Mouse (Mus musculus) neural tube, embryonic 13.5 days (tissue): ENCODE results near the gene Ppp1r15b. TPM values are rescaled to one million over a fixed set of nuclear protein-coding genes. Genes with fewer than 3 reads are reported as not detected.

Source experiments
- ATAC-seq: fragments of 200-750 bp; cut with Nextera tagmentation; 2 replicates; pipeline ENCODE4 v1.8.0; 2017; ENCODE audit warnings: low read depth, mild to moderate bottlenecking, moderate TSS enrichment, moderate library complexity
- H3K27ac ChIP-seq: fragments of 300-500 bp; sonication (generic); replicated peaks from 2 replicates; pipeline ENCODE4 v1.5.1; 2015; ENCODE audit warnings: moderate library complexity, mild to moderate bottlenecking, inconsistent platforms
- H3K27me3 ChIP-seq: fragments of 300-500 bp; sonication (generic); 2 replicates; pipeline ENCODE4 v1.6.1; 2015; ENCODE audit warnings: mild to moderate bottlenecking, inconsistent platforms
- H3K36me3 ChIP-seq: fragments of 300-500 bp; sonication (generic); 2 replicates; pipeline ENCODE4 v1.6.1; 2015; ENCODE audit warnings: mild to moderate bottlenecking, inconsistent platforms
- H3K4me1 ChIP-seq: fragments of 300-500 bp; sonication (generic); replicated peaks from 2 replicates; pipeline ENCODE4 v1.6.1; 2015; ENCODE audit warnings: inconsistent platforms
- H3K4me2 ChIP-seq: fragments of 300-500 bp; sonication (generic); 2 replicates; pipeline ENCODE4 v1.6.1; 2015; ENCODE audit warnings: inconsistent platforms, mild to moderate bottlenecking, moderate library complexity
- H3K4me3 ChIP-seq: fragments of 300-500 bp; sonication (generic); 2 replicates; pipeline ENCODE4 v1.5.1; 2015; ENCODE audit warnings: mild to moderate bottlenecking, inconsistent platforms
- H3K9ac ChIP-seq: fragments of 300-500 bp; sonication (generic); 2 replicates; pipeline ENCODE4 v1.6.1; 2015; ENCODE audit warnings: moderate library complexity, mild to moderate bottlenecking, inconsistent platforms
- H3K9me3 ChIP-seq: fragments of 300-500 bp; sonication (generic); 2 replicates; pipeline ENCODE4 v1.6.1; 2016; ENCODE audit warnings: inconsistent platforms
- WGBS: fragments of 180-500 bp; shearing (Covaris S2); methylation state at CpG from one replicate; pipeline ENCODE4 v1.1.7; 2015; 5-methylcytosine and 5-hydroxymethylcytosine counted together
- polyA plus RNA-seq: library from polyadenylated mRNA; unstranded; fragments of >200 nt; fragmentation: Nextera tagmentation; extraction: Ambion mirVana; gene quantifications from 2 replicates; pipeline ENCODE4 v1.2.1, GENCODE M21; 2015

Gene Ppp1r15b
- polyA plus RNA-seq, 1 experiment from 2014 or later = 27.8 TPM

DNA sequence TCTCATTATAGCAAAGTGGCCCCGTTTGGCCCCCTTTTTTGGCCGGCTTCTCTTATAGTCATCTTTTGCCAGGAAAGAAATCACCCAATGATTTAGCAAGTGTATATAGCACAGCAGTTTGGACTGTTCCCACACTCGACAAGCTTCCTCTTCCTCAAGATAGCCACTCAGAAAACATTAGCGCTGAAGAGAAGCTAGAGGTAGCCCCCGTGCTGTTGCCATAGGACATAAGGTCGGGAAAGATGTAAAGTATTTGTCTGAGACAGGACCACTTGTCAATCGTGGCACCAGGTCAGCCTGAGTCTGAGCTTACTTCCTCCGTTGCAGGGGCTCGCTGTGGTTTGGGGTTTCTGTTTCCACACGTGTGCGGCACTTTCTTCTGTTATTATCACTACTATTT lies 34.2 kb downstream of the Ppp1r15b start:
- Histone ChIP-seq H3K4me2 (no peak overlapping the region), H3K4me3 (no peak overlapping the region), H3K27me3 (peaks cover 88% of the 10 kb centered on the region), H3K9me3 (no peaks in the 10 kb centered on the region), H3K4me1 (peaks cover 21% of the 10 kb centered on the region), H3K27ac (no peak overlapping the region), H3K9ac (no peak overlapping the region), H3K36me3 (no peaks in the 10 kb centered on the region)
- 38% methylated on average over 11 of the region's 11 CpGs for WGBS
- no peak for ATAC-seq

- peaks cover 23% of the 10 kb centered on the region for H3K4me1 ChIP-seq
- no peak overlapping the region for H3K9ac ChIP-seq
- ATAC-seq = no peak
- peaks cover 55% of the 10 kb centered on the region for H3K27me3 ChIP-seq
- no peaks in the 10 kb centered on the region for H3K36me3 ChIP-seq
- H3K4me3 ChIP-seq = no peak overlapping the region
- no peak overlapping the region for H3K27ac ChIP-seq
- H3K9me3 ChIP-seq = no peaks in the 10 kb centered on the region
- 42% methylated on average over 19 of the region's 19 CpGs for WGBS
- H3K4me2 ChIP-seq = 0 out of 2 replicates have a peak overlapping the region, but pooled peaks have one; percentile 5
These were observed 37.5 kb downstream of the Ppp1r15b start for GRCm38 (mm10) chr1:133168318-133169060.

DNA sequence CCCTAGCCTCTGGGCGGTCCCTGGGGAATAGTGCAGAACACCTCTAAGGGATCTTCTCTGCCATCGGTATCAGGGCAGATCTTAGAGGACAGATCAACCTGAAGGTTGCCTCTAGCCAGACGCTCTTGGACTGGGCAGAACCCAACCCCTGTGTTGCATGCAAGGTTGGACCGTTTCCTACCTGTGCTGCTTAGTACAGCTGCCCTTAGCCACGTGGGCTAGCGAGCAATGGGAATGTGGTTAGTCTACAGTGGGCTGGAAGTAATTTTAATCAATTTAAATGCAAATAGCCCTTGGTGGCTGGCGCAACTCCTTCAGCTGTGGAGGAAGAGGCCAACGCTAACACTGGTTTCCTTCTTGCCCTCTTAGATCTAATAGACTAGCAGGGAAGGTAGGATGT lies 39.3 kb downstream of the Ppp1r15b start:
- ATAC-seq = no peak
- H3K27ac ChIP-seq = no peak overlapping the region
- no peaks in the 10 kb centered on the region for H3K9me3 ChIP-seq
- H3K4me1 ChIP-seq = 0 out of 2 replicates have a peak, but pooled peaks cover 9% of the 10 kb centered on the region
- H3K36me3 ChIP-seq = no peaks in the 10 kb centered on the region
- H3K9ac ChIP-seq = no peak overlapping the region
- no peak overlapping the region for H3K4me3 ChIP-seq
- no peak overlapping the region for H3K4me2 ChIP-seq
- peaks cover 38% of the 10 kb centered on the region for H3K27me3 ChIP-seq
- WGBS = 75% methylated on average over 8 of the region's 8 CpGs

GRCm38 (mm10) chr1:133171357-133171756 lies 40.4 kb downstream of the Ppp1r15b start:
- peaks cover 28% of the 10 kb centered on the region for H3K27me3 ChIP-seq
- no peaks in the 10 kb centered on the region for H3K36me3 ChIP-seq
- H3K4me1 ChIP-seq = 0 out of 2 replicates have a peak, but pooled peaks cover 9% of the 10 kb centered on the region
- H3K9me3 ChIP-seq = no peaks in the 10 kb centered on the region
- no peak overlapping the region for H3K9ac ChIP-seq
- H3K27ac ChIP-seq = no peak overlapping the region
- no peak overlapping the region for H3K4me2 ChIP-seq
- no peak for ATAC-seq
- WGBS = 86% methylated on average over 9 of the region's 9 CpGs
- no peak overlapping the region for H3K4me3 ChIP-seq

- Histone ChIP-seq H3K27ac (no peak overlapping the region), H3K4me1 (peaks cover 18% of the 10 kb centered on the region), H3K9ac (no peak overlapping the region), H3K9me3 (no peaks in the 10 kb centered on the region), H3K4me2 (no peak overlapping the region), H3K36me3 (no peaks in the 10 kb centered on the region), H3K4me3 (no peak overlapping the region), H3K27me3 (no peaks in the 10 kb centered on the region)
- no peak for ATAC-seq
- WGBS = 77% methylated on average over 6 of the region's 6 CpGs
These were observed 44.2 kb downstream of the Ppp1r15b start for GRCm38 (mm10) chr1:133175150-133175549.

- H3K9ac ChIP-seq = no peak overlapping the region
- no peak overlapping the region for H3K4me2 ChIP-seq
- no peak overlapping the region for H3K4me3 ChIP-seq
- WGBS = 52% methylated on average over 8 of the region's 8 CpGs
- H3K36me3 ChIP-seq = no peaks in the 10 kb centered on the region
- no peak overlapping the region for H3K27ac ChIP-seq
- H3K4me1 ChIP-seq = peaks cover 29% of the 10 kb centered on the region
- no peaks in the 10 kb centered on the region for H3K27me3 ChIP-seq
- no peak for ATAC-seq
- no peaks in the 10 kb centered on the region for H3K9me3 ChIP-seq
These were observed 46.7 kb downstream of the Ppp1r15b start for GRCm38 (mm10) chr1:133177480-133178172.

DNA sequence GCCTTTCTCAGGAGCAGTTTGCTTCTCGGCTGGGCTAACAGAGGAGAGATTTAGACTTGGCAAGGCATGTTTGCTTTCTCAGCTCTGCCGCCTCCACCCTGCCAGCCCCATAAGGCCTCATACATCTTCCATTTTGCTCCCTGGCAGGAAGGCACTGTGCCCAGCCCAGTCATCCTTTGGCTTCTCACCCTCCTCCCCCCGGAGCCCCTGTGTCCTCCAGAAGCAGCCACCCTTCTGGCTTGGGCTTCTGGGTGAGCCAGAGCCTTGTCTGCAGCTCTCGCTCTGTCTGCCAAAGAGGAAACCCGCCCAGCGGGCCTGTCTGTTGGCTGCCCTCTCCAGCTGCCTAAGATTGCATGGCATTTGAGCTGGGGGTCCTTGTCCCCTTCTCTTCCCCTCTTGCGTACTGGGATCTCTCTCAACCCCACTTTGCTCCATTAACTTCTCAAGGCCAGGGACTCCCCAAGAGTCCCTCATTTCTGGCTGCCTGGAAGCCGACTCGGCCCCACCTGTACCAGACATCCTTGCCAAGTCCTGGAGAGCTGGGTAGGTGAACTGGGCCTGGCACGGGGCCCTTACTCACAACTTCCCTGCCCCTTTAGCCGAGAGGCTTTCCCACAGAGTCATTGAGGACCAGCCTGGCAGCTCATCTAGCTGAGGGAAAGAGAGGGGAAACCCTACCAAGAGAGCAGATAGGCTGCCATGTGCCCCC lies 47.9 kb downstream of the Ppp1r15b start:
- Histone ChIP-seq H3K27ac (peak overlapping the region; percentile 47), H3K9ac (0 out of 2 replicates have a peak overlapping the region, but pooled peaks have one; percentile 8), H3K36me3 (no peaks in the 10 kb centered on the region), H3K27me3 (no peaks in the 10 kb centered on the region), H3K4me1 (peaks cover 42% of the 10 kb centered on the region), H3K9me3 (no peaks in the 10 kb centered on the region), H3K4me3 (no peak overlapping the region), H3K4me2 (no peak overlapping the region)
- WGBS = 78% methylated on average over 11 of the region's 11 CpGs
- no peak for ATAC-seq

- under 1% methylated on average over 31 of the region's 31 CpGs for WGBS
- Histone ChIP-seq H3K9me3 (no peaks in the 10 kb centered on the region), H3K36me3 (no peaks in the 10 kb centered on the region), H3K4me2 (peak overlapping the region; percentile 77), H3K27me3 (no peaks in the 10 kb centered on the region), H3K4me1 (peaks cover 62% of the 10 kb centered on the region), H3K9ac (peak overlapping the region; percentile 89), H3K27ac (peak overlapping the region; percentile 99), H3K4me3 (peak overlapping the region; percentile 55)
- peak; percentile 81 for ATAC-seq
These were observed 50.4 kb downstream of the Ppp1r15b start for GRCm38 (mm10) chr1:133181072-133182015.

DNA sequence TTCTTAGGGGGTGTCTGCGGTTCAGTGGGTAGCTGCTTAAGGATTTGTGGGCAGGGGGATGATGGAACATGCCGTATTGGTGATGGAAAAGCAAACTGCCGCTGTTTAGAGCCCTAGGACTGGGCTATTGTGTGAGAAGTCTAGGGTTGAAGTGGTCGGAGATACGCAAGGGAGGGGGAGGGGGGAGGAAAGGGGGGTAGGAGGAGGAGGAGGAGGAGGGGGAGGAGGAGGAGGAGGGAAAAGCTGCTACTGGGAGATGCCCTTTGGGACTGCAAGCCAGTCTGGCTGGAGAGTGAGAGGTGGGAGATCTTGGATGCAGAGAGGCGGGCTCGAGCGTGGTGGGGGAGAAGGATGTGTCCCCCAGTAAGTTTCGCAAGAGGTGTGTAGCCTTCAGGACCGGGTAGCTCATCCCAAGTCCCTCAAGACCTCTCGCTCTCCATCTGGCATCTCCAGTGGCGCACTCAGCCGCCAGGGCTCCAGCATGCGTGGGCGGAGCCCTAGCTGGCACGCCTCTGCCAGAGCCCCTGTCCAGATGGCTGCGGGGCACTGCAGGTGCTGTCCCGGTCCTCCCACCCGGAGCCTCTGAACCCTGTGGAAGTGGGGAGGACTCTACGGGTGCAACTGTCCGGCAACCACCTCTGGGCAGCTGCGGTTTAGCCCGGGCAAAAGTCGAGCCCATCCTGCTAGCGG lies 51.2 kb downstream of the Ppp1r15b start:
- under 1% methylated on average over 24 of the region's 25 CpGs for WGBS
- peak overlapping the region; percentile 77 for H3K4me2 ChIP-seq
- H3K27ac ChIP-seq = peak overlapping the region; percentile 99
- peak overlapping the region; percentile 55 for H3K4me3 ChIP-seq
- peak overlapping the region; percentile 89 for H3K9ac ChIP-seq
- no peaks in the 10 kb centered on the region for H3K27me3 ChIP-seq
- H3K36me3 ChIP-seq = no peaks in the 10 kb centered on the region
- H3K9me3 ChIP-seq = no peaks in the 10 kb centered on the region
- H3K4me1 ChIP-seq = peaks cover 70% of the 10 kb centered on the region
- ATAC-seq = peak; percentile 76

GRCm38 (mm10) chr1:133182706-133183095 lies 51.8 kb downstream of the Ppp1r15b start:
- H3K4me1 ChIP-seq = peaks cover 74% of the 10 kb centered on the region
- WGBS = under 1% methylated on average over 16 of the region's 16 CpGs

More at GRCm38 (mm10) chr1:133182706-133183095, 51.8 kb downstream of the Ppp1r15b start:
- Histone ChIP-seq H3K4me3 (peak overlapping the region; percentile 55), H3K27me3 (no peaks in the 10 kb centered on the region), H3K4me2 (peak overlapping the region; percentile 77), H3K9me3 (no peaks in the 10 kb centered on the region), H3K27ac (peak overlapping the region; percentile 99), H3K9ac (peak overlapping the region; percentile 89), H3K36me3 (no peaks in the 10 kb centered on the region)
- peak; percentile 75 for ATAC-seq
